Mouse (Mus musculus) lung, adult 18-20 months (tissue): ENCODE data around the gene Manbal.

ENCODE experiments used
- DNase-seq, 2 experiments: peaks; one replicate each; pipeline ENCODE4 v3.0.0; 2022; ENCODE audit warnings: mixed read lengths in 2 of 2

Gene Manbal

DNA sequence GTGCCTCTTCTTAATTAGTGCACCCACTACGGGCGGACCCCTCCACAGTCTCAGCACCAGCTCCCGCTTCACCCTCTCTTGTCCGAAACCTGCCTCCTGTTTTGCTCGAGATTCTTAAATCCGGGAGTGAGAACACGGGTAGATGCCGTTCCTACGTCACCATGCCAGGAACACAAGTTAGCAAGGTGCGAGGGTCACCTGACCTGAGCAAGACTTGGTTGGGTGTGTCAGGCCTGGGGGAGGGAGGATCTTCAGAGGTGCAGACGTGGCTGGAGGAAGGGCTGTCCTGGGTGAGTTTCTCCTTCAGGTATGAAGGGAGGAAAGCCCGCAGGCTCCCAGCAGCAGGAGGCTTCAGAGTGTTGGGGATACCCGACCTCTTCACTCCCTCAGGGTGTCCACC lies 50.8 kb downstream of the Manbal start, which contains the start of gene Src:
TSS of gene Src (plus strand) at position 239 of the 400 bp plus-strand sequence.
- peak; percentile 45 to 71 for DNase-seq

DNA sequence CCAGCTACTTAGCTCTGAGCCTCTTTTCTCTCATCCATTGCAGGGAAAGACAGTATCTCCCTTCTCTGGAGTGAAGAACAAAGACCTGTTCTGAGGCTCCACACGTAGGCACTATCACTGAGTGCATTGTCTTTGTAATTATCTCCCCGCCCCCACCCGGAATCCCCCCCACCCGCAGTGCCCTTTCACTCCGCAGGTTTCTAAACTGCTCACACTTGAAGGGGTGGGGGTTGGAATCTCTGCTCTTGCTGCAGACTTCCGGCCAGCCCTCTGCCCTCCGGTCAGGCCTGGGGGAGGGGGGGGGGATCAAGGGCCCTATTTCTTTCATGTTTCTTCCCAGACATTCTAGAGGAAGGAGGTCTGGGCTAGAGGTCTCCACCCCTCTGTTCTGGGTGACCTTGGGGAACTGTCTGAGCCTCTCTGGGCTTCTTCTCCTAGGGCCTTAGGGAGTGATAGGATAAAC lies 51.2 kb downstream of the Manbal start:
- DNase-seq = peak in 1 of 2 experiments; percentile 22

- no peak for DNase-seq
Observed at GRCm38 (mm10) chr2:157419506-157419905, 52.1 kb downstream of the Manbal start.

DNA sequence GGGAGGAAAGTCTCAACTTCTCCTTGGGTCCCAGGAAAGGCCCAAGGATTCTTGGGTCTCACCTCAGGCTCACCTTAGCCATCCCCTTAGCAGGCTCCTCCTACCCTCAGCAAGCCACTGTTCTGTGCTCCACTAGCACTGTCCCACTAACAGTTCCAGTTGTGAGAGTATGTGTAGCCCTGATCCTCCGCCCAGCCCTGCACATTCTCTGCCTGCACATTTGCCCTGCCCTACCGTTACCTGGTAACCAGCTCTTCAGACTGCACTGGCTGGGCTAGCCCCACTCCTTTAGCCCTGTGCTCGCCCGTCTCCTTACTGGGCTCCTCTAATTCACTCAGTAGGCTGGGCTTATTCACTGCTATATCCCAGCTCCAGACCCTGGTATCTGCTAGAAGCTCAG lies 53.0 kb downstream of the Manbal start:
- peak; percentile 62 to 73 for DNase-seq

DNA sequence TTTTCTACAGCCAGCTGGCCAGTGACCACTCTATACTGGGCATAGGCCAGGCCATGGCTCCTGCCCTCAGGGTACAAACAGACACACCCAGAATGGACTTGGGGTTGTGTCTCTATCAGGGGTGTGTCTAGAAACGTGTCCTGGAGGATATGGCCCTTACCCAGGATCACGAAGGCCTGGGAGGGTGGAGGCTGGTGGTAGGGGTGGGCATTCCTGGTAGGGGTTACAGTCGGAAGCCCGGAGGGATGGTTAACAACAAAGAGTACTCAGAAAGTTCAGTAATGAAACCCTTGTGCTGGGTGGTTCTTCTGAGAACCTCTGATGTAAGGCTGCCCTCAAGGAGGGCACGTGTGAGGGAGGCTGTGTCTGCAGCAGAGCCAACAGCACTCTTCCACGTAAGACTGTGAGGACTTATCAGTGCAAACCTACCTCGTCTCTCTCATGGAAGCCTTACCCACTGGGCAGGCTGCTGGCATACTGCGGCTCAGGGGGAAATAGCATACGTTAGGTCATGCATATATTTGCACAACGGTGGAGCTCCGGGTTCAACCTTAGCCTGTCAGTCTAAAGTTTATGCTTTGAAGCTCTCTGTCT lies 54.8 kb downstream of the Manbal start:
- DNase-seq = peak; percentile 42 to 57

DNA sequence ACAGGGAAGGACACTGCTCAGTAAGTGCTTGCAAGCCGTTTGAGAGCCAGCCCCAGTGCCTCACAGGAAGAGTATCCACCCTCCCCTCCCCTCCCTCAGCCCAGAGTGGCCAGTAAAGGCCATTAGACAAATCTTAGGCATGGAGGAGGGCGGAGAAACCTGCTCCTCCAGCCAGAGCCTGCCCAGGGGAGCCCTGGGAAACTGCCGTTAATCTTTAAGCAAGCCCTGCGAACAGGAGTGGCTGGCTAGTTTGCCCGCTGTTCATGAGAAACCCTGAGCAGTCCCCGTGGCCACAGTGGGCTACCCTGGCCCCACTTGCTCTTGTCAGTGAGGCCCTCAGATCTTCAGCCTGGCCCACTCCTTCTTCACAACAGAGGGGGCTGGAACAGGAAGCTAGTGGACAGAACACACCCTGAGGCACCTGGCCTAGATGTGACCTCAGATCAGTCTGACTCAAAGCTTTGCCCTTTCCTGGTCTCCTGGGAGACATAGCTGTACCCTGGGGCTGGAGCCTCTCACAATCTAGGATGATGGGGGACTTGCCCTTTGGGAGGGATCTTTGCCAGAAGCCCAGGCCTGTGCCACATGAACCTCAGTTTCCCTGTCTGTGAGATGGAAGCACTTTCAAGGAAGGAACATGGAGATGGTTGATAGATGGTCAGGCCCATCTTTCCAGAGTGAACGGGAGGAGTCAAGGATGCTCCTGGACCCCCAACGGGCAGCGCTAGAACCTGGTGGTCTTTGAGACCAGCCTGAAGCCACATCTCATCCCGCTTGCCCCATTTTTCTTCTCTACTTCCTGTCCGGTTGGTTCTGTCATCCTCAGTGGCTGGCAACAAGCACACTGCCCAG lies 55.7 kb downstream of the Manbal start:
- peak; percentile 76 to 89 for DNase-seq

DNA sequence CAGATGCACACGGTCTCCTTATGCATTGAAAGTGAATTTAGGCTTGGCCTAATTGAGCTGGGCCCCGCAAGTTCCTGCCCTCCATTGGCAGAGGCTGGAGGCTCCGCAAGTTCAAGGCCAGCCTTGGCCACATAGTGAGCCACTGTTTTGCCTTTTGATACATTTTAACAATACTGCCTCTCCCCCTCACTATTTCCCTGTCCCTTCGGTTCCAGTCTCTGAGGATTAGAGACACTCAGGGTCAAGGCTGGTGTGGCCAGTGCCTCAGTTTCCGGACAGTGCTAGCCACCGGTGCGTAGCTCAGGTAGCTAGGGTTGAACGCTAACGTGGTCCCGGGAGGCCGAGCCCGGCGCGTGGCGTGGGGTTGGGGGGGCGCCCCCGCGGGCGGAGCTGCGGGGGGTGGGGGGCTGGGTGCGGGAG lies 56.3 kb downstream of the Manbal start:
- no peak for DNase-seq

DNA sequence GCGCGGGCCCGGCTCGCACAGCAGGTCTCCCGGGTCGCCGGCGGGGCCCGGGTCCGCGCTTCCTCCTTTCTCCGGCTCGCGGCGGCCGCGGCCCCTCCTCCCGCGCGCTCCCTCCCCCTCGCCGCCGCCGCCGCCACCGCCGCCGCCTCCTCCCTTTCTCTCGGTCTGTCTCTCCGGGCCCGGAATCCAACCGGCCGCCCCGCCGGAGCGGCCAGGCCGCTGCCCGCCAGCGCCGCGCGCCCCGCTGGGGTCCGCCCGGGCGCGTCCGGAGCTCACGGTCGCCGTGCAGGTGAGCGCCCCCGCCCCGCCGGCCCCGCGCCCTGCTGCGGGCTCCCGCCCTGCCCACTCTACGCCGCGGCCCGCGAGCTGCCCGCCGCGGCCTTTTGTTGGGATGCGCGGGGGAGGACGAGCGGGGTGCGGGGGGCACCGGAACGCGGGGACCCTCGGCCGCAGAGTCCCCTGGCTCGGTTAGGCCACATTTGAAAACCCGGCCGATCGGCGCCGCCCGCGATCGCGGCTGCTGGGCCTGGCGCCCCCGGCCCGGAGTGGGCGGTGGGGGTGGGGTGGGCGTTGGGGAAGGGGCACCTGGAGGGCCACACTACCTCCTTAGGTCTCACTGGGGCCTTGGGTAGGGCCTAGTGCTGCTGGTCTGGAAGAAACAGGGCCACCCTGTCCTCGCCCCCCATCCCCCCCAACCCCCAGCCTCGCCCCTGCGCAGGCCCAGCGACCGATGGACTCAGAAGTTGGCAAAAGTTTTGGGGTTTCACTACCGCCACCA lies 56.9 kb downstream of the Manbal start:
- DNase-seq = peak in 1 of 2 experiments; percentile 57

DNA sequence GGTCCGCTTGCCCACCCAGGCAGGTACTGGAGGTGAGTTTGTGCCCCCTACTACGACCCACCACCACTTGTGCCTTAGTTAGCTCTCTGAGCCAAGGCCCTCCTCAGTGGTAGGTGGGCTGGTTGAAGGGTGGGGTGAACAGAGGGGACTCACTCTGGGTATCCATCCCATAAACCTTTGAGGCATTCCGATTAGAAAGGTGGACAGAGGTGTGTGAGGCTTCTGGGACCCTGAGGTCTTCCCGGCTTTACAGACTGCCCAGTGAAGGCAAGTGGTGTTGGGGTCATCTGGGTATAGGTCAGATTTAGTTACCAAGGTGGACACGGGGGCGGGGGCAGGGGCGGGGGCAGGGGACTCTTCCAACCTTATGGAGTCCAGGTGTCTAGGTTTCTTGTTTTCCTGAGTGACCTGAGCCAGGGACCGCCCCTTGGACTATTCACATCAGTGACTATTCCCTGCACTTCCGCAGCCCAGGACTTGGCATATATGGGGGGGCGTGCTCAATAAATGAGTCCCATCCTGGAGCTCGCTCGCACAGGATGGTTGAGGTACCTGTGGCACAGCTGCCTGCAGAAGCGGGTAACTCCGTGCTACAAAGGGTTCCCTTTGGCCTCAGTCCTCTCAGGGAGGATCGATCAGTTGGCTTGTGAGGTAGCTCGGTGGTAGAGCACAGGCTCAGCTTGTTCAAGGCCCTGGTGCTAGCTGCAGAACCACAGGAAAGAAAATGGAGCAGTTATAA lies 57.7 kb downstream of the Manbal start:
- DNase-seq = peak in 1 of 2 experiments; percentile 58

DNA sequence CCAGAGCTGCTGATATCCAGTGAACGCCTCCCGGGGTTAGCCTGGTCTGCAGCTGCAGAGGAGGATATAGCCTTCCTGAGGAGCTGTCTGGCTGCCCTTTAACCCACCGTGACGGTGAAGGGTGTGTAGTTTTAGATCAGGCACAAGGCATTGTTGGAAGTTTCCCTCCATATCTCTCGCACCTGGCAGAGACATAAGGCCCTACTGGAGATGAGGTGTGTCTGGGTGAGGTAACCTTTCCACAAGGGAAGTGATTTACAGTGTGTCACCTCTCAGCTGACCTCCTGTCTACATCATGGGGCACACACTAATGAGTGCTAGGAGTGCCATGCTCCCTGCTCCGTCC lies 58.2 kb downstream of the Manbal start:
- no peak for DNase-seq

DNA sequence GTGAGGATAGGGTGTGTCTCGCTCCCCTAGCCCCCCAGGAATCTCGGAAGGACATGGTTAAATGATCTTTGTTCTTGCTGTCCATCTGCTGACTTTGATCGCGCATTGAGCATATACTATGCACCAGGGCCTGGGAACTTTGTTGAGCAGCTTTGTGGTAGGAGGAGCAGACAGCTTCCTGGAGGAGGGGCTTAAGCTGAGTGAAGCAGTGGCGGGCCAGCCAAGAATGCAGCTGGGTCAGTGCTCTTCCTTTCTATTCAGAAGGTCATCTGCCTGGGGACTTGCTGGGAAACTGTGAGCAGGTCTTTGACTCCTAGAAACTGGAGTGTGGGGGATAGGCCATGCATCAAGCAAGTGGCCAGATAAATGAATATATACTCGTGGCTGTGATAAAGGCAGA lies 58.8 kb downstream of the Manbal start:
- DNase-seq = peak in 1 of 2 experiments; percentile 44

DNA sequence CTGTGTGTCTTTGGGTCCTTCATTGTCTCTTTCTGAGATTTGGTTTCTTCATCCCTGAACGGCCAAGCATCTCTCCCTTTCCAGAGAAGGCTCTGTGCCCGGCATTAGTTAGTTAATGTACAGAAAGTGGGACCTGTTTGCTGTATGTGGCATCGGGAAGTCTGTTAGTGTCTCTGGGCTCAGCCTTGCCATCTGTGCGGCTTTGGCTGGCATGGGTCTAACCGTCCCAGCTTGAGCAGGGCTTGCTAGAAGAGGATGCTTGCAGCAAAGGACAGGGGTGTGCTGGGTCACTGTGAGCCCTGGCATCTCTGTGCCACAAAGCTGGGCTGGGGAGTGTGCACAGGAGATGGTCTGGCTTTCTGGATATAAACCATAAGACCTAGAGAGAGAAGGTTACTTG lies 59.8 kb downstream of the Manbal start:
- DNase-seq = no peak

DNA sequence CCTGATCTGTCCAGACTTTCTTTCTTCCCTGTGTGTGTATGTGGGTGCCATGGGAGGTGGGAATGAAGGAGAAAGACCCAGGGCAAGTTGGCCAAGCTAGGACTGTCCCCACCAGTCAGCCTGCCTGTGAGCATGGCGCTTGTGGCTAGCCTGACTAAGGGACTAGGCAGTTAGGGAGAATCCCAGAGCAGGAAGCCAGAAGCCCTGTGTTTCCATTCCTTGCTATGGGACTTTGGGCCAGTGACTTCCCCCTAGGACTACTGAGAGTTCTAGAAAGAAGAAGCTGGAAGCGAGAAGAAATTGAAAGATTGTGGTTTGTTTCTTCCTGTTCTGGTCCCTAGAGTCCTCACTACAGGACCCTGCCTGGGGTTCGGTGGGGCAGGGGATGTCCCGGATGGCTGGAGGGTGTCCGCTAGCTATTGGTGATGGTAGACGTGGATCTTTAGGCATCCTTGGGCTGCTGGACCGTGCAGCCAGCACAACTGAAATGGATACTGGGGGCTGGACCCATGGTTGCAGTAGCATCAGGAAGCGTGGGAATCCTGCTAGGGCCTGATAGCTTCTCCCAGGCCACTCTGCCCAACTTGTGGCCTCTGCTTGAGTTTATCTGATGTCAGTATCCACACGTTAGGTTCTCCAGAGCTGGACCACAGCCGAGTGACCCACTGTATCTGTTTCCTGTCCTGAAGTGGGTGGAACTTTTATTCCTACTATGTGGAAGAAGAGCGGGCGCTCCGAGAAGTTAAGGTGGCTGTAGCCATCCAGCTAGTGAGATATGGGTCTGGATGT lies 61.2 kb downstream of the Manbal start:
- no peak for DNase-seq

GRCm38 (mm10) chr2:157429735-157430134 lies 62.3 kb downstream of the Manbal start:
- DNase-seq = peak in 1 of 2 experiments; percentile 29

- no peak for DNase-seq
Observed at GRCm38 (mm10) chr2:157430667-157431429, 63.5 kb downstream of the Manbal start.

DNA sequence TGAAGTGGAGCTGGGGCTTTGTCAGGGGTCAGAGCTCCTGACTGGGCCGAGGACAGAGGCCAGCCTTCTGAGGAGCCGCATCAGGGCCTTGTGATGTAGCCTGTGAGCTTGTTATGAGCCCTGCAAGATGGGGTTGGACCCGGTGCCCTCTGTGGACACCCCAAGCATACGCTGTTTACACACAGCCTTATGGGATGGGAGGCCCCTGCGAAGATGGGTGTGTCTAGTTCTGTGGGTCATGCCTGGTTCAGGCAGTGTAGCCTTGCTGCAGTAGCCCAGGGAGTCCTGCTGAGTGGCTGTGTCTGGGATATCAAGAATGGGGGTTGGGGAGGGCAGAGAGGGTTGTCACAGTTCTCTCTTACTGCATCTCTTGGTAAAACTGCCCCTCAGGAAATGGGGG lies 64.5 kb downstream of the Manbal start:
- DNase-seq = no peak

- DNase-seq = no peak
Observed at GRCm38 (mm10) chr2:157432476-157432875, 65.1 kb downstream of the Manbal start.

DNA sequence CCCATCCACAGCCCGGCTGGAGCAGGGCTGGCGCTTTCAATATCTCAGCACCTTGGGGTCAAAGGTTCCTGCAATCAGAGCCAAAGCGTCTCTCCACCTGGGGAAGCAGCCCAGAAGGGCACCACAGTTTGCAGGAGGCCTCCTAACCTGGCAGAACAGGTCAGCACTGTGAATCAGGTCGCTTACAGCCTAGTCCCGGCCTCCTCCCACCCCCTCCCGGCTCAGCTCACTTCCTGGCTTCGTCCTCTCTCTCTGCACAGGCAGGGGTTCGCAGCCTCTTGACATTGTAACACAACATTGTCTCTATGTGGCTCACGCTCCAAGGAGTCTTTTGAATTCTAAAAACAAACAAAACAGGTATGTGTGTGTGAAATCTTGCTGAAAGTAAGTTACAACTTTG lies 66.6 kb downstream of the Manbal start:
- DNase-seq = peak in 1 of 2 experiments; percentile 72

GRCm38 (mm10) chr2:157434497-157434896 lies 67.1 kb downstream of the Manbal start:
- peak; percentile 54 to 70 for DNase-seq

- no peak for DNase-seq
Observed at GRCm38 (mm10) chr2:157436496-157436895, 69.1 kb downstream of the Manbal start.

- no peak for DNase-seq
Observed at GRCm38 (mm10) chr2:157437123-157437522, 69.7 kb downstream of the Manbal start.
